Mouse (Mus musculus) stomach, embryonic 16.5 days (tissue): ENCODE measurements at regions not wholly inside any gene's neighbourhood (a gene's known extent, or its start where the extent isn't known, plus 50 kb on each side); places are given as distances from the start of the nearest gene placed in this dataset.

Experiments
- ATAC-seq: fragments of 200-750 bp; cut with Nextera tagmentation; 2 replicates; pipeline ENCODE4 v1.8.0; 2017; ENCODE audit warnings: moderate number of reproducible peaks, moderate TSS enrichment; ENCODE audit not compliant: insufficient read depth, low FRiP score
- H3K27ac ChIP-seq: fragments of 300-500 bp; sonication (generic); 2 replicates; pipeline ENCODE4 v1.5.1; 2014; ENCODE audit warnings: low read length
- H3K27me3 ChIP-seq: fragments of 300-500 bp; sonication (generic); 2 replicates; pipeline ENCODE4 v1.6.1; 2014; ENCODE audit warnings: low read length, control low read depth, mixed read lengths; ENCODE audit not compliant: control insufficient read depth, insufficient read depth
- H3K36me3 ChIP-seq: fragments of 300-500 bp; sonication (generic); 2 replicates; pipeline ENCODE4 v1.6.1; 2014; ENCODE audit warnings: low read length; ENCODE audit not compliant: control insufficient read depth, insufficient read depth
- H3K4me1 ChIP-seq: fragments of 300-500 bp; sonication (generic); 2 replicates; pipeline ENCODE4 v1.6.1; 2014; ENCODE audit warnings: low read length, control low read depth, mixed read lengths; ENCODE audit not compliant: control insufficient read depth, insufficient read depth
- H3K4me2 ChIP-seq: fragments of 300-500 bp; sonication (generic); 2 replicates; pipeline ENCODE4 v1.6.1; 2014; ENCODE audit warnings: low read depth, low read length, mixed read lengths
- H3K4me3 ChIP-seq: fragments of 300-500 bp; sonication (generic); replicated peaks from 2 replicates; pipeline ENCODE4 v1.5.1; 2014; ENCODE audit warnings: mild to moderate bottlenecking, low read length
- H3K9ac ChIP-seq: fragments of 300-500 bp; sonication (generic); 2 replicates; pipeline ENCODE4 v1.6.1; 2014; ENCODE audit warnings: low read length
- H3K9me3 ChIP-seq: fragments of 300-500 bp; sonication (generic); replicated peaks from 2 replicates; pipeline ENCODE4 v1.6.1; 2016; ENCODE audit warnings: low read length, control low read depth; ENCODE audit not compliant: control insufficient read depth
- WGBS: fragments of 180-500 bp; shearing (Covaris S2); extraction: QIAGEN DNeasy Blood & Tissue Kit; methylation state at CpG from one replicate; pipeline ENCODE4 v1.1.7; 2014; 5-methylcytosine and 5-hydroxymethylcytosine counted together

DNA sequence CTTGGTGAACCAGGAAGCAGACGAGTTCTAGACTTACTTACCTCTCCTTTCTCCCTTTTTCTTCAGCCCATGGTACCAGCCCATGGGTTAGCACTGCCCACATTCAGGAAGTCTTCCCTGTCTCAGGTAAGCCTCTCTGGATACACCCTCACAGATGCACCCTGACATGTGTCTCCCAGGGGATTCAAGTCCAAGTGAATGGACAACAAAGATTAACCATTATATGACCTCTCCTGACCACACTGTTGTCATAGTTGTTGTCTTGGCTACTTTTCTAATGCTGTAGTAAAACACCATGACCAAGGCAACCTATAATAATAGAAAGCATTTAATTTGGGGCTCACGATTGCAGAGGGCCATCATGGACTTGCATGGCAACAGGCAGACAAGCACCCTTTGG, 98.8 kb upstream of the Vash1 start:
- WGBS = 74% methylated on average over 2 of the region's 2 CpGs
- no peak overlapping the region for H3K4me3 ChIP-seq
- no peaks in the 10 kb centered on the region for H3K27me3 ChIP-seq
- no peaks in the 10 kb centered on the region for H3K9me3 ChIP-seq
- no peak overlapping the region for H3K9ac ChIP-seq
- H3K36me3 ChIP-seq = no peaks in the 10 kb centered on the region
- H3K27ac ChIP-seq = no peak overlapping the region
- no peak for ATAC-seq
- no peaks in the 10 kb centered on the region for H3K4me1 ChIP-seq
- H3K4me2 ChIP-seq = no peak overlapping the region

DNA sequence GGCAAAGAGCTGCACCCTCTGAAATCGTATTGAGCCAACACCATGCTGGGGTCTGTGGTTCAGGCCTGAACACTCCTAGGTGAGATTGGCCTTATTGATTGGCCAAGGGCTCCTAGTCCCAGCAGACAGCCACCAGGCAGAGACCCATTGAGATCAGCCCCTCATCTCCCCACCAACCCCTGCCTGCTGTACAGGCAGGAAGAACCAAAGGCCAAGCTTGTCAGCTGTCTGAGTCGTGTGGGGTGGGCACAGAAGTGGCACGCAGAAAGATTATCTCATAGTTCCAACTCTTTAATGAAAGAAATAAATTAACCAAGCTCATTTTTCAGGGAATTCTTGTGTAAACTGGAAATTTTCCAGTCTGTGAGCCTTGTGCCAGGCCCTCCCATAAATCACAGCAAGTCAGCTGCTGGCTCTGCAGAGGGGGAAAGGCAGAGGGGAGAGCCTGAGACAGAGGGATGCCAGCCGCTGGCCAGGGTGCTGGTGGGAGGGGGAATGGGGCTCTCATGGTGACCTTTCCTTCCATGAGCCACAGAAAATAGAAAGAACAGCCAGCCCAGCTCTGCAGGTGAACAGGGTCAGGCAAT, 98.3 kb upstream of the Vash1 start:
- ATAC-seq = no peak
- Histone ChIP-seq H3K9ac (no peak overlapping the region), H3K9me3 (no peaks in the 10 kb centered on the region), H3K4me2 (no peak overlapping the region), H3K4me3 (no peak overlapping the region), H3K4me1 (no peaks in the 10 kb centered on the region), H3K36me3 (no peaks in the 10 kb centered on the region), H3K27me3 (no peaks in the 10 kb centered on the region), H3K27ac (no peak overlapping the region)
- WGBS = 45% methylated on average over 4 of the region's 4 CpGs

DNA sequence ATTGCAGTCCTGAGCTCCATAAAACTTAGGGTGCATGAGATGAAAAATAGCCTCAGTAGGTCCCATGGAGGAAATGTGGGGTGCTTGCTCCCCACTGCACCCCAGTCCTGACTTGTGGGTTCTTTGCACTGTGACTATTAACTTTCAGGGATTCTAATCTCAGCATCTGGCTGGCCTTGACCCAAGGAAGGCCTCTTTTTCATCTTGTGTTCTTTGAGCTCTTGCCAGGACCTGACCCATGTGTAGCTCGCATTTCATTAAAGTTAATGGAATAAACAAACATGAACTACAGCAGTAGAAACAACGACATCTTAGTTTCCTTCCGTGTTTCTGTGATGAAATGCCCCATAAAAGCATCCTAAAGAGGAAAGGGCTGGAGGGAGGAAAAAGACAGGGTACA, 96.4 kb upstream of the Vash1 start:
- H3K4me1 ChIP-seq = no peaks in the 10 kb centered on the region
- no peak overlapping the region for H3K27ac ChIP-seq
- no peak for ATAC-seq
- H3K4me3 ChIP-seq = no peak overlapping the region
- no peaks in the 10 kb centered on the region for H3K36me3 ChIP-seq
- 54% methylated on average over 3 of the region's 3 CpGs for WGBS
- H3K9ac ChIP-seq = no peak overlapping the region
- no peaks in the 10 kb centered on the region for H3K9me3 ChIP-seq
- H3K4me2 ChIP-seq = no peak overlapping the region
- H3K27me3 ChIP-seq = no peaks in the 10 kb centered on the region

GRCm38 (mm10) chr12:86588010-86588409, 90.5 kb upstream of the Vash1 start:
- no peak for ATAC-seq
- H3K36me3 ChIP-seq = no peaks in the 10 kb centered on the region
- H3K27me3 ChIP-seq = no peaks in the 10 kb centered on the region
- H3K4me2 ChIP-seq = no peak overlapping the region
- no peak overlapping the region for H3K27ac ChIP-seq
- H3K4me3 ChIP-seq = no peak overlapping the region
- H3K9me3 ChIP-seq = no peaks in the 10 kb centered on the region
- no peak overlapping the region for H3K9ac ChIP-seq
- WGBS = 70% methylated on average over 6 of the region's 6 CpGs
- H3K4me1 ChIP-seq = no peaks in the 10 kb centered on the region

DNA sequence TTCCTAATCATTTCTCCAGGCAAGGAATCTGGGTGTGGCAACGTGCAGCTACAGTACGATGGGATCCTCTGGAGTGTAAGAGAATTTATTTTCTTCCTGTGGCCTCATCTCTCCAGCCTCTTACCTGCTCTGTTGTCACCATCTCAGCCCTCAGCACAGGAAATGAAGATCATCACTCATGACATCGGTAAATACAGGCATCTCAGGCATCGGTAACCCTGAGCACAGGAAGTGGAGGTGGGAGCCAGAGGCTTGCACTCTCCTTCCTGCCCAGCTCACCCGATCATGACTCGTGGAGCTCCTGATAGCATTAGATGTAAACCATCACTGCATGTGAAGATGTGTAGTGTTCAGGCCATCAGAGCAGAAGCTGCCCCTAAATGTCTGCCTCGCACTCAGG, 86.0 kb upstream of the Vash1 start:
- Histone ChIP-seq H3K9me3 (no peaks in the 10 kb centered on the region), H3K4me3 (no peak overlapping the region), H3K27ac (no peak overlapping the region), H3K9ac (no peak overlapping the region), H3K36me3 (no peaks in the 10 kb centered on the region), H3K27me3 (no peaks in the 10 kb centered on the region), H3K4me1 (no peaks in the 10 kb centered on the region), H3K4me2 (no peak overlapping the region)
- 37% methylated on average over 7 of the region's 7 CpGs for WGBS
- ATAC-seq = no peak

GRCm38 (mm10) chr12:86594647-86595046, 83.9 kb upstream of the Vash1 start:
- Histone ChIP-seq H3K9ac (no peak overlapping the region), H3K27me3 (no peaks in the 10 kb centered on the region), H3K9me3 (no peaks in the 10 kb centered on the region), H3K4me3 (no peak overlapping the region), H3K36me3 (no peaks in the 10 kb centered on the region), H3K4me2 (no peak overlapping the region), H3K27ac (no peak overlapping the region), H3K4me1 (no peaks in the 10 kb centered on the region)
- no peak for ATAC-seq
- whole genome bisulfite sequencing = 78% methylated on average over 11 of the region's 11 CpGs

DNA sequence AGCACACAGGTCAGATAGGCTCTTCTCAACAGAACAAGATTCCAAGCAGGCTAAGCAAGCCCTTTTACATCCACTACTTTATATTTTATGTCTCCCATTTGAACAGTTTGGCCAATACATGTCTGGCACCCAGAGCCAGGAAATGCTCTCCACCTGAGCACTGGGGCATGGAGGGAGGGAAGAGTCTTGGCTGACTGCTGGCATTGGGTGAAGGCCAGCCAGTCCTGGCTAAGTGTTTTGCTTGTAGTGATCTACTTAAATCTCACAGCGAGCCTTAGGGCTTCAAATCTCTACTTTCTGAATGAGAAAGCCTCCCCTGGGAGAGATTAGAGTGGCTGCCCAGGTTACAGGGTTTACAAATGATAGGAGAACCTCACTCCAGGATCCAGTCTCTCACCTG, 78.5 kb upstream of the Vash1 start:
- no peak overlapping the region for H3K4me2 ChIP-seq
- H3K4me1 ChIP-seq = no peaks in the 10 kb centered on the region
- H3K36me3 ChIP-seq = no peaks in the 10 kb centered on the region
- H3K9ac ChIP-seq = no peak overlapping the region
- ATAC-seq = no peak
- no peaks in the 10 kb centered on the region for H3K9me3 ChIP-seq
- no peaks in the 10 kb centered on the region for H3K27me3 ChIP-seq
- no peak overlapping the region for H3K4me3 ChIP-seq
- H3K27ac ChIP-seq = no peak overlapping the region
- WGBS = 22% methylated on average over 1 of the region's 1 CpGs

DNA sequence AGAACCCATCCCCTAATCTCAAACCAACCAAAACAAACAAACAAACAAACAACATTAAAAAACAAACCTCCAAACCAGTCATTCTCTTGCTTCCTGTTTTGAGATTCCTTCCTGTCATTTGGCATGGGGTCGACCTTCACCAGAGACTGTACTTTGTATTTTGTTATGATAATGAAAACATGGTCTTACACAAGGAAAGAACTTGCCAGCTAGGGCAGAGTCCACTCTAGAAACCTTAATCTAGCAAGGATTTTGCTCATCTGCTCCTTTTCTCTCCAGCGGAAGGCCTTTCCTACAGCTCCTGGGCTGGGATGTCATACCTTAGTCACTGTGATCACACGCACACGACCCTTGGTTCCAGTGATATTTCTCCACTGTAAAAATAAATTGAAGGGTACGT, 75.0 kb upstream of the Vash1 start:
- WGBS = 82% methylated on average over 5 of the region's 5 CpGs
- H3K9ac ChIP-seq = no peak overlapping the region
- no peak for ATAC-seq

GRCm38 (mm10) chr12:86612431-86613040, 66.0 kb upstream of the Vash1 start:
- H3K4me1 ChIP-seq = no peaks in the 10 kb centered on the region
- H3K4me3 ChIP-seq = no peak overlapping the region
- no peaks in the 10 kb centered on the region for H3K27me3 ChIP-seq
- H3K27ac ChIP-seq = no peak overlapping the region
- 57% methylated on average over 9 of the region's 9 CpGs for WGBS
- no peak overlapping the region for H3K9ac ChIP-seq
- H3K4me2 ChIP-seq = no peak overlapping the region
- no peaks in the 10 kb centered on the region for H3K36me3 ChIP-seq
- ATAC-seq = no peak
- H3K9me3 ChIP-seq = no peaks in the 10 kb centered on the region

More for the DNA sequence above, 75.0 kb upstream of the Vash1 start:
- Histone ChIP-seq H3K4me3 (no peak overlapping the region), H3K27me3 (no peaks in the 10 kb centered on the region), H3K4me1 (no peaks in the 10 kb centered on the region), H3K9me3 (no peaks in the 10 kb centered on the region), H3K36me3 (no peaks in the 10 kb centered on the region), H3K4me2 (no peak overlapping the region), H3K27ac (no peak overlapping the region)
